Mouse (Mus musculus): ENCODE measurements around the gene Wasf2.

- TF ChIP-seq CTCF (IDR thresholded peaks at IDR 0.05) (no peak), EP300 (IDR thresholded peaks at IDR 0.05; ENCODE audit: insufficient read depth, low read depth, low read length) (no peak)
Observed at GRCm38 (mm10) chr4:133116756-133117470, 13.4 kb upstream of the Wasf2 start.

Measured in heart, adult 2 months (tissue).